Mouse (Mus musculus): ENCODE measurements around the gene Nfkbiz.

Gene Nfkbiz

DNA sequence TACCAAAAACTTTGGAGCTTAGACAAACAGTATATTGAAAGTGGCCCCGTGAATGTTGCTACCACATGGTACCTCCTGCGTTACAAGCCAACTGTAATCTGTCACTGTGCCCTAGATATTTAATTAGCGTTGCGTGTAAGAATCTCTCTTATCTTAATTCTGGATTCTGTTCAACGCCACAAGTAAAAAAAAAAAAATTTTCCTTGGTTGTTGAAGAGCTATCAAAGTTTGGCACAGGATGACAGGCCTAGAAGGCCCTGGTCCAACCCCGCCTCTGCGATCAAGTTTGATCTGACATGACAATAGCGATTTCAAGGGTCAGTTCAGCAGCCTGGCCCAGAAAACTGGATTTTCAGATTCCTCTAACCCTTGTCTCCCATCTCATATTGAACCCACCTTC is 6.1 kb downstream of the Nfkbiz start:
- DNase-seq (ENCODE audit: low read depth, low spot score), result no peak

DNA sequence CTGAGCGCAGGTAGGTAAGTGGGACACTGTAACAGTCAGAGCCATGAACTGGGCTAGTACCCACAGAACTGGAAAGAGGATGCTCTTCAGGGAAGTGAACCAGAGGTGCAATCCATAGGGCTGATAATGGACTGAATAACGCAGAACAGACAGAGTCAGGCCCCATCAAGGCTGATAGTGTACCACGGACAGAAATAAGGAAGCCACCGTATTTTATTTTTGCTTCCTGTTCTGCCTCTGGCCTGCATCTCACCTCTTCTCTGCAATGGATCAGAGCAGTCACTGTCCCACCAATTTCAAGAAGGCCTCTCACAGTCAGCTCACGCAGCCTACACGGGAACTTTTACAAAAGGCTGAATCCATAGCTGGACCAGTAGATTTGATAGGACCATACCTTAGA is 6.7 kb downstream of the Nfkbiz start:
- no peak for DNase-seq (ENCODE audit: low read depth, low spot score)

DNA sequence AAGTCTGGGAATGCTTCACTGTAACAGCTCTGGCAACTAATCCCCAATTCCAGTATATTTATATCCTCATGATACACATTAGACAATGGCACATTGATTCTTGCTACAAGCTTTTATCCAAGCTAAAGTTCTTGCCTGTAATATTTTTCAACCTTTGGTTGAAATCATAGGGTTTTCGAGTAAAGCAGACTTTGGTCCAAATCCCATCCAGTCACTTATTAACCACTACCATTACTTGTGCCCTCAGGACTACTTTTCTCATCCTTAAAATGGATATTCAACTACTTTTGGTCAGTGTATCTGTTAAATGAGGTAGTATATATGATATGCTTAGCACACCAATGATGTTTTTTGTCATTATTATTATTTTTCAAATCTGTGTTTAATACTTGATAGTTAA is 7.2 kb downstream of the Nfkbiz start:
- DNase-seq (ENCODE audit: low read depth, low spot score), result no peak

DNA sequence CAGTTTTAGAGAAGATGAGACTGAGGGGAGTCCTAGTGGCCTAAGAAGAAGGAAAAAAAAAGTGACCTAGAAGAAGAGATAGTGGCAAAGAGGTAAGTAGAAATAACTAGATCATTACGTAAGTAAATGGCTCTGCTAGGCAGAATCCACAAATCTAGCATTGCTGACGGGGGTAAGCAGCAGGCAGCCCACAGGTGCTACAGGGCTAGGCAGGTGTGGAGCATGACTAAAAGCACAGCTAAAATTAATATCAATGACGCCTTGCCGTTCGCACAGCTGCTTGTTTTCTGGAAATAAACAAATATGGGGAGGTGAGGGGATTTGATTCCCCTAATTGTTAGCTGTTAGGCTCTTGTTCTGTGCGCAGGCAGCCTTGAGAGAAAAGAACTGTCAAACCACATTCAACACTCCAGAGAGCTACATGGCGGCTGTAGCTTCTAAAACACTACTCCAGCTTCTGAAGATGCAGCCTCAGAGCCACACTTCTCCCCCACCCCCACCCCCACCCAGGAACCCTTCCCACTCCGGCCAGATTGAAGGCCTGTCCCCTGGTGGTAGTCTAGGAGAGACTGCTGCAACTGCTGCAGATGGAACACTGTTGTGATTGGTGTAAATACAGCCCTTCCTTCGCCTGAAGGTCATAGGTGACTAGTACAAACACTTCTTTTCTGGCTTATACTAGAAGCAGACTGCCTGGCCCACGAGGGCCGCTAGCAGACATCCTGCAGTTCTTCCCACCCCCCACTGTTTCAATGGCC is 15.1 kb downstream of the Nfkbiz start:
- no peak for DNase-seq (ENCODE audit: low read depth, low spot score)

DNA sequence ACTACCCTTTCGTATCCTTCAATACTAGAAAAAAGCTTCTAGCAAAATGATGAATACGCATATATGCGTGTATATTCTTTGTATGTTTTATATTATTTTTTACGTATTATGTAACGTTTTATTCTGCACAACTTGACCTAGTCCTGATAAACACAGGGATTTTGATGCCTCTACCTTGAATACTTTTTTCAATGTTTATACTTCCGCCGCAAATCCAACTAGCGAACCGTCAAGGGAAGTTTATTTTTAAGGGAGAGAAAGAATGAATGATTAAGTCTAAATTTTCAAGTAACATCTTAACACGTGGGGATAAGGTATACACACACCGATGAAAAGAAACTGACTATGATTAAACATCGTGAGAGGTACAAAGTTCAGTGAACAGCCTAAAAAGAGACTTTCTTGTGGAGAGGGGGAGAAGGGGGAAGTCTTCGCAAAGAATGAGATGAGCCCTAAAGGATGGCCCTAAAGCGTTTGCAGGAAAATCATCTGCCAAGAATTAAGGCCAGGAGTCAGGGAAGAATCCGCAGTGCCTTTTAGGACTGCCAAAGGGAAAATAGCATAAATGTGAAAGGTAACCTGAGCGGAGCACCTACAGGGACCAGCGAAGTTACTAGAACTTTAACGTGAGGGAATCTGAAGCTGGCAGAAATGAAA is 15.8 kb downstream of the Nfkbiz start:
- DNase-seq (ENCODE audit: low read depth, low spot score), result no peak

DNA sequence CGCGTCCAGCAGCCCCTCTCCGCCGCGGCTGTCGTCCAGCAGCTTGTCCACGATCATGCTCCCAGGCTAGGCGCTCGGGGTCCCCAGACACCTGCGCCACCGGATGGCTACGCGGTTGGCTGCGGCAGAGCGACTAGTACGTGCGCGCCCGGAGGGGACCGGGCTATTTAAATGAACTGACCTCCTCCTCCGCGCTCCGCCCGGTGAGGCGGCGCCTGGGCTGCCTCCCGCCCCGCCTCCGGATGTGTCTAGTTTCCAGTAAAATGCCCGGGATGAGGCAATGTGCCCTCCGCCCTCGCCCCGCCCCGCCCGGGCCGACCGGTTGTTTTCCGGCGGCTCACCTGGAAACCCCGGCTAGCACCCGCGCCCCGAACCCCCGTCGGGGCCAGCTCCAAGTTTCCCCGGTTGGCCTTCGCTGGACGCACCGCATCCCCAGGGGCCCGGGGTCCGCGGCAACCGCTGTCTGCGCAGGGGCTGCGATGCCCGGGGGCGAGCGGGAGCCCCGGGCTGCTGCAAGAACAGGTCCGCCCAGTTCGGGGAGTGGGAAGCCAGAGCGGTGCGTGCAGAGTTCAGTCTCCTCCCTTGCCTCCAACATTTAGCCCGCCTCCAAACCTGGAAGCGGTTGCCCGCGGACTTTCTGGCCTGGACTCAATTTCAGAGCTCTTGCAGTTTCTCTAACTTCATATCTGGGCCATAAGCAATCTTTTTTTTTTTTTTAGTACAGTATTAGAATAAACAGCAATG is 16.5 kb downstream of the Nfkbiz start:
- DNase-seq (ENCODE audit: low read depth, low spot score), result peak; percentile 42

DNA sequence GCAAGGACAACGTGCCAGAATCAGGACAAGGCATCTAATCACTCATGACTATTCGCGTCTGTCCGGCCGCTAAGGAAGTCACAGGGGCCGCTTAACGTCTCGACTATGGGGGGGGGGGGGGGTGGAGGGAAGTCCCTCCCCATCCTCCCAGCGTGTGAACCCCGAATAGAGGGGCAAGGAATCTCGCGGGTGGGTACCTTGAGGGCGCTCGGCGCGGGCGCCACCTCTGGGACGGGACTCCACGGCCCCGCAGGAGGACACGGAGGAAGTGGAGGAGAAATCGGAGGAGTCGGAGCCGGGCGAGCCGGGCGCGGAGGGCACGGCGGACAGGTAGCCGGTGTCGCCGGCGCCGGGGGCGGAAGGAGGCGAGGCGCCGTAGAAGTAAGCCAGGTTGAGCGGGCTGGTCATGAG is 17.1 kb downstream of the Nfkbiz start:
- DNase-seq (ENCODE audit: low read depth, low spot score), result no peak

DNA sequence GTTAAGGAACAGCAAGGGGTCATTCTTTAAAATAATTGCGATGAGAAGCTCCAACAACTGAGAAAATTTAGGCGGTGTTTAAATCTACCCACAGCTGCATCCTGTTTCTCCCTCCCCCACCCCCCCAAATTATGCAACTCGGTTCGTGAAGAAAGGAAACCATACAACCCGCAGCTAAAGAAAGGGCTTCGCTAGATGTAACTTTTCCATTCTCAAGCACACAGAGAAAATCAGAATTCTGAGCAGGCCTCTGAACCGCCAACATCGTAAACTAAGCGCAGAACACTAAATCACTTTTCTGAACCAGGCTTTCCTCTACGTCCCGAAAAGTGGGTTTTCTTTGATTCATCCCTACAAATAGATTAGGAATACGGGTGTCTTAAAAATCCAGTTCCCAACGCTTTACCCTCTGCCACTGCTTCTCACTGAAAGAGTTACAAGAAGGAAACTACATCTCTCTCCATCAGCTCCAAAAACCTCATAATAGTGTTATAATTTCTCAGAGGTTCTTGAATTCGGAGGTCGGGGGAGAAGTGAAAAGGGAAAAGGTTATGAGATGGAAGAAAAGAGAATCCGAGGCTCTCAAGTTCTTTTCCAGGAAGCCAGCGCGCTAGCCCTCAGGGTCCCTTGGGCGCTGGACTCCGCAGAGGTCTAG is 17.7 kb downstream of the Nfkbiz start:
- no peak for DNase-seq (ENCODE audit: low read depth, low spot score)

DNA sequence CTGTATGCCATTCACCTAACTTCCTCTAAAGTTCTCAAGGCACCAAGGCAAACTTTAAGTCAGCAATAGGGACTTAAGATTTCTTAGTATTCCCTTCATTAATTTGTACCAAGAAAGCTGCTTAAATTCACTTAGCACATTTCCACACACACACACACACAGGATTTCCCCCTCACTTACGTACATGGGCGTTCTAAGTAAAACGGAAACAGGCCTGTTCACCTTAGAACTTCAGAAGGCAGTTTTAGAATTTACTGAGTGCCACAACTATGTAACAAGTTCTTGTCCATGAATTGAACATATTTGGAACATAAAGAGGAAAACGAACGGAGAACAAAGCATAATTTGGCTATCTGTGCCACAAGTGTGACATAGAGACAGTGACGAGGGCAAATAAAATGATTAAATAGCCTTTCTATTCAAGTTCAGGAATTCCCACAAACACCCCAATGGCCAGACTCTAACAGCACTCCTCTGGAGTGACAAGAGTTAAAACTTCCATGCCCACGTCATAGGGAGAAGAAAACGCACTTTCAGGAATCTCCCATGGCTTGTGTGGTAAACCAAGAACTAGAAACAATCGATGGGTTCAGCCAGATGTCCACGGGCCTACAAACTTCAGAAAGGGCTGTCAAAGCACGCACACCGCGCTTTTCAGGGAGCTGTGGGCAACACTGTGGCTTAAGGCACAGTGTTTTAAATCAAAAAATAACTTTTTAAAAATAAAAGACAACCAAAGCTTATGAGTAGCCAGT is 18.4 kb downstream of the Nfkbiz start:
- no peak for DNase-seq (ENCODE audit: low read depth, low spot score)

DNA sequence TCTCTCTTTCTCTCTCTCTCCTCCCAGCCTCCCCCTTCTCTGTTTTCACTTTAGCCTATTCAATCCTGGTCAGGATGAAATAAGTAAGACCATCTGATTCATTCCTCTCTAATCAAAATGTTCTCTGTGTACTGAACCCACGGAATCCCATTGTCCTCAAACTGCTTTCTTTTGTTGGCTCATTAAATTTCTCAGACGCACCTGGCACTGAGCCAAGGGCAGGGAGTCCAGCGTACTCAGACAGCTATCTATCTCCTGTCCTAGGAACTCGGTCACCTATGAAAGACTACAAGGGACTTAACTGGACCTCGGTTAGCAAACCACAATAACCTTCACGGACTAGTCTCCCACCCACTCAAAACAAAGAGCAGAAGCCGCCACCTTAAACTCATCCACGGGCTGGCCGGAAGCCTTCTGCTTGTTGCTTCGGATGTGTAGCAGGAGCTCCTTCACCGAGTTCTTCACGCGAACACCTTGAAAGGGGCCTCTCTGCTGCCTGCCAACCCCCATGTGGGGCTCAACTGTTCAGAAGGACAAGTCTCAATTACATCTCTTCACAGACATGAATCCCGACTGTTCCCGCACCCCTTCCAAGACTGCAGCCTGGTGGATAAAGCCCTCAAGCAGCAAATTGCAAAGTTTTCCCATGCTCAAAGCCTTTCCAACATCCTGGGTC is 19.4 kb downstream of the Nfkbiz start:
- DNase-seq (ENCODE audit: low read depth, low spot score), result no peak

DNA sequence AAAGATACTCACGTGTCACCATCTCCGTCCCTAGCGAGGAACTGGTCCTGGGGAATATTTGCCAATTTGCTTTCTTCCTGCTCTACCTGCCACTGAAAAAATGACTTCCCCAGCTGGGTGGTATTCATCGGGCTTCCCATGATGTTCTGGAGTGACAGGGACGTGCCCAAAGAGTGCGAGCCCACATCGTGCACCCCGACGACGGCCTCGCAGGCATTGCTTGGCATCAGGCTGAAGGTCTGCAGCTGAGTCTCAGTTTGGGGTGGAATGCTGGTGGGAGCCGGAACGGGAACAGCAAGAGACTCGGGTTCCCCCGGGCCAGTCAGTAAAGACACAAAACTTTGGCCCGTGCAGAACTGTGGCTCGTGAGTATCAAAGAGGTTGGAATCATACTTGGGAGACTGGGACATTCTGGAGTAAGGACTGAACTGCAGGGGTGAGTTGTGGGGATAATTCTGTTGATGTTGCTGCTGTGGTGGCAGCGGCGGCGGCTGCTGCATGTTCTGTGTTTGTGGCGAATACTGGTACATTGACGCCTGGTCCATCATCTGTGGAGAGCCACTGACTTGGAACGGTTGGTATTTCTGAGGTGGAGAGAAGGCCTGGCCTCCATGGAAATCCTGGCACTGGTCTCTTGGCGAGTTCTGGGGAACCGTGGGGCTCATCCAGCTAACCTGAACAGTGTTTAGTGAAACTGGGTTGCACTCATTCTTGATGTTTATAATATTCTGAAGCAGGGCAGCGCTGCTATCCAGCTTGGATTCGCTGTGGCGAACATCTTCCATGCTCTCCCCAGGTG is 20.8 kb downstream of the Nfkbiz start:
- DNase-seq (ENCODE audit: low read depth, low spot score), result no peak

DNA sequence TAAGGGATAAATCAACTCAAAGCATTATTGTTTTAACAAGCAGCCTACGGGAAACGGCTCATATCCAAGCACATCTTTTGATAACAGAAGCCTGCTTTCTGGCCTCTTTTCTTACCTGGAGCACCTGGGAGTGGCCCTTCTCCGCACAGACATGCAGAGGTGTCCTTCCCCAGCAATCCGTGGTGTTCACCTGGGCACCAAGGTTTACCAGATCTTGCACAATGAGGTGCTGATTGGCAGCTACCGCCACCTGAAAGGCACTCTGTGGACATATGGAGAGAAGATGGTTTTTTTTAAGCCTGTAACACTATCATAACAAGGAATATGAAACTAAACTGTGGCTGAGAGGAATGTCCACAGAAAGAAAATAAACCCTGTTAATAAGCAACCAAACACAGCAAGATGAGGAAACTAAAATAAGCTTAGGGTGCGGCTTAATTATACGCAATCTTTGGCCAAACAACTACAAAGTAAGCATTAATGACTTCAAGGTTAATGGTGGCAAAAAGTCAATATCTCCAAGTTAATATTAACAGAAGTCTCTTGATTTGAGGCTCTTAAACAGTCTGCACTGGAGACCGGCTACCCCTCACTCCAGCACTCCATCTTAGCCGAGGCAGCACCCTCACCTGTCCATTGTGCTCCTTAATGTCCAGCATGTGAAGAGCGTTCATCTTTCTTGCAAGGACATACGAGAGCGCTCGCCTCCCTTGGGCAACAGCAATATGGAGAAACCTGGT is 22.3 kb downstream of the Nfkbiz start:
- DNase-seq (ENCODE audit: low read depth, low spot score), result no peak

DNA sequence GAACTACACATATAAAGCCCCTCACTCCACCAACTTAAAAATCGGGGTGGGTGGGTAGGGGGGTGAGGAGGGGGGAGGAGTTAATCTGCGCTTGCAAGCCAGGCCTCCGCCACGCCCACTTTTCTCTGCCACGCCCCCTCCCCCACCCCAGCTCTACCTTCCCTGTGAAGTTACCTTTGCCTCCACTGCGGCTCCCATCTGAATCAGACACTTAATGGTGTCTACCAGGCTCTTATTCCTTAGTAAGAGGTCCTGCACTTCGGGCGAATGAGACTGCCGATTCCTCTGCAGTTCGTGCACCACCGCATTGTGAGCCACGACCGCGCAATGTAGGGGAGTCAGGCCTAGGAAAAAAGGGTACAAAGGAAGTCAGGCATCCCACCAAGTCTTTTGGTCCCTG is 23.2 kb downstream of the Nfkbiz start:
- no peak for DNase-seq (ENCODE audit: low read depth, low spot score)

DNA sequence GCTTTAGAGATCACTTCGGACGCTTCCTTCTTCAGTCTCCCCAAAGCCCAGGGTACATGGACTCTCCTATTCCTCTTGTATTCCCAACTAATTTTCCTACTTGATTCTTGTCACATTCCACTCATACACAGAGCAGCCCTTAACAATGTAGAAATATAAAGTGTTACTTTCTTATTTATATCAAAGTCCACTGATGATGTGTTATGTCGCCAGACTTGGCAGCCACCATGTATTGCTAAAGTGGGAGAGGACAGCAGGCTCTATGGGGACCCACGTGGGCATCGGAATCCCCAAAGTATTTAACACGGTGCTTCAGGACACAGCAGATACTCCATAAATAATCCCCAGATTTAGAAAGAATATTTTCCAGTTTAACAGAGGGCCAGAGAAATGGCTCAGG is 24.0 kb downstream of the Nfkbiz start:
- DNase-seq (ENCODE audit: low read depth, low spot score), result no peak

DNA sequence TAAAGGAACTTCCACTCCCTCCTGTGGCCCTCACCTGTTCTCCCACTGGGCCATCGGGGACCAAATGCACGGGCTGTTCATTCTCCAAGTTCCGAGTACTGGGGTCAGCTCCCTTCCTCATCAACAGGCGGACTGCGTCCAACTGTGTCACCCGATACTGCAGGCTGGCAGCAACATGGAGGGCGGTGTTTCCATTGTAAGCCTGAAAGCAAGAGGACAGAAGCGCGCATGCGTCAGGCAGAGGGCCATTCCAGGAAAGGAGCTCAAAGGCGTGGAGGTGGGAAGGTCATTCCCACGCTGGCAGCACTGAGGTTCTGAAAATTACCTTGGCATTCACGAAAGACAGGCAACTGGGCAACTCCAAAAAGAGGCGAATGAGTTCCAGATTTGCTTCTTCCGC is 24.8 kb downstream of the Nfkbiz start:
- no peak for DNase-seq (ENCODE audit: low read depth, low spot score)

DNA sequence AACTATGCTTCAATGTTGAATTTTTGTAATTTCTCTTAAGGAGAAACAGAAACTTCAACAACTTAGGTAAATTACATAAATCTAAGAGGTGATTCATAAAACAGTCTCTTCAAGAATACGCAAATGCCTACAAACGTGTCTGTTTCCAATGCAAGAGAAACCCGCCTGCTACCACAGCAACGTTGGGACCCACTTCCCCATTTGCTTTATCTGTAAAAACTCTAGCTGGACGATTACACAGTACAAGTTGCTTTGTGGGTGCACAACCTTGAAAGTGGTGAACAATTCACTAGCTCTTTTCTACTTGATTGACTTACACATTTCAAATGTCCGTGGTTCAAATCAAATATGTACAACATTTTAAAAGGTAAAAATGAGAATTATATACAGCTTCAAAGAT is 26.9 kb downstream of the Nfkbiz start:
- no peak for DNase-seq (ENCODE audit: low read depth, low spot score)

DNA sequence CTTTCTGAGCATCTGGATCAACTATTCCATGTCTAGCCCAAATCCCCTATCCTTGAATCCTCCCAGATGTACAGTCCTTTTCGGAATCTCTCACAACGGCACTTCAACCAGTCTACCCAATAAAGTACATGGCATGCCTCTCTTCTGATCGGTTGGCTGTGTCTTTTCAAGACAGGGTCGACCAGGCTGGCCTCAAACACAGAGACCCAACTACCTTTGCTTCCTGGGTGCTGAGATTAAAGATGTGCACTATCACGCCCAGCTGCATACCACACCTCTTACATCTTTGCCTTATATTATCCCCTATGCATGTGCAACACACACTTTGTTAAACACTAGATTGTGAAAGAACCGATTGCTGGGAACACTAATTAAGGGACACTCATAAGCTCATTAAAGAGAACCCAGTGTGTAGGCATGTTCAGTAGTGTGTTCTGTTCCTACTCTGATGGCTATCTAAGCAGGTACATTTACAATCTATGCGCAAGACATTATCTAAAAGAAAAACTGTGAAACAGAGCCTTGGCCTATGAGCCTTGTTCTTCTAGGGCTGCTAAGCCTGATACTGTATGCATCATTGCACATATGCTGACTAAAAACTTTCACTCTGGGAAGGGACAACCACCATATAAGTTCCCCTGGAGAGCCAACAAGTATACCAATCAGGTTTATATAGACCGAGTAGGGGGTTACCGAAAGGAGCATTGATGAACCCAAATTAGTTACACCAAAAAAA is 28.8 kb downstream of the Nfkbiz start:
- no peak for DNase-seq (ENCODE audit: low read depth, low spot score)

DNA sequence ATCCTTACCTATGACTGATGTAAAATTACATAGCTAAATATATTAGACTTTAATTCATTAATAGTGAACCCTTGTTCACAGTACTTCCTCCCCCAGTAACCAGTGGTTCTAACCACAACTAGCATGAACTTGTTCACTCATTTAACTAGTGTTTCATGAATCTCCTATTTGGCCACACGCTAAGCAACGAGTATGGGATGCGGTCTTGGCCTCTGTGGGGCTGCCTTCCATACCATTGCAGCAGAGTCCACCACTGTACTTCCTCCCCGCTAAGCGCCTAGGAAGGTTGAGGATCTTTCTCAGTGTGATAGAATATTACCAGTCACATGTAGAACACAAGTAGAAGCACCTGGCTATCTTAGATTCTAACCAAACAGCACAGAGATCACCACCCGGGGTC is 29.4 kb downstream of the Nfkbiz start:
- no peak for DNase-seq (ENCODE audit: low read depth, low spot score)

DNA sequence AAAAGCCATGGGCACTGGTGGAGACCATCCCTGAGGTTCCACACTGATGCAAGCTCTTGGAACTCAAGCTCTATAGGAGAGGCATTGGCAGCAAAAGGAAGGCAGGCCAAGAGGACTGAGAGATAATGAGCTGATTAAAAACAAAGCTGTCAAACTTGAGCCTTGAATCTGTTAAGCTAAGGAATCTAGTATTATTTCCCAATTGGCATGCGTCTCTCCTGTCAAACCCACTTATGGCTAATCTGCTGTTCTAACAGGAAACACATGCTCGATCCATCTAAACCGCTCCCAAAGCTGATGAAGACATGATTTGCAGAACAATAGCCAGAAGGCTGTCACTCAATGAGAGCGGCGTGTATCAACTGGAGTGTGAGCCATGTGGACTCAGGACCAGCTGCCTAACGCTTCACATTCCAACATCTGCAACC is 31.2 kb downstream of the Nfkbiz start:
- no peak for DNase-seq (ENCODE audit: low read depth, low spot score)
